Mouse (Mus musculus): ENCODE results near the gene Scrt2. TPM values are rescaled to one million over a fixed set of nuclear protein-coding genes. Genes with fewer than 3 reads are reported as not detected.
"Not testable (repeated sequence)": the region's sequence is repeated elsewhere in the genome, so short reads cannot be mapped to it uniquely, and the experiment has no call there.

The Scrt2 gene
- polyA plus RNA-seq, 1 experiment = 88.8 TPM

DNA sequence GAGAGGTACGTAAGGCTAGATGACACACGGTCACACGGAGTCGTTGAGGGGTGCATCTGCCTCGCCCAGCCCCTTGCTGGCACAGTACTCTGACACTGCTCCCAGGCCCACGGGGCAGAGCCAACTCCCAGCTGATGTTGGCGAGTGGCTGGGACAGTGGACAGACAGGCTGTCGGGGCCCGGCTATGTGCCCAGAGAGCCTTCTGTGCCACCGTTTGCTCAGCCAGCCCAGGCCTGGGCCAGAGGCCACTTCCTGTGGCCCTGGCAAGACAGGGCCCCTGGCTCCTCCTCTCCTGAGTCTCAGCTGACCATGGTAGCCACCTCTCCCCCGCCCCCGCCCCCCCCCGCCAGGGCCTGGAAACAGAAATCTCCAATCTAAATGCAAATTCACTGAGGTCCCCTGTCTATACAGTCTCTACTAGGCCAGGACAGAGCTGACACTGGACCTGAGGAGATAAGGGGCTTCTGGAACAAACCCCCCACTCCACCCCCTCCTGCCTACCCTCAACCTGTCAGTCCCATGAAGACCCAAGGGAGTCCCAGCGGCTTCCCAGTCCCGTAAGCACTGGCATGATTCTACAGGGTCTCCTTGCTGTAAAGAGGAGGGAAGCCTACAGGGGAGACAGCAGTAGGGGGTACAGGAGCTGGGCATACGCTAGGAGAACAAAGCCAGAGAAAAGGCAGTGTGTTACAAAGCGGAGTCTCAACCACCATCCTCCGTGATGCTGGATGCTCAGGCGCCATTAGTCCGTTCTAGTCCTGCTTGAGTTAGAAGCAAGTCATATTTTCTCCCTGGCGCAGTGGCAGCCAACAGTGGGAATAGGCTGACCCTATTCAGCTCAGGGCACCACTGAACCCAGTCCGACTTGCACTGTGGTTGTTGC is 24.7 kb upstream of the Scrt2 start:
- DNase-seq (ENCODE audit: low read depth) = peak; percentile 55
- TF ChIP-seq POLR2A (IDR thresholded peaks at IDR 0.05; ENCODE audit: borderline replicate concordance, extremely low read depth, insufficient read depth, insufficient read length, poor library complexity, severe bottlenecking) = no peak
- TF ChIP-seq CTCF (IDR thresholded peaks at IDR 0.05; ENCODE audit: borderline replicate concordance, extremely low read depth, insufficient read depth, insufficient read length) = no peak

DNA sequence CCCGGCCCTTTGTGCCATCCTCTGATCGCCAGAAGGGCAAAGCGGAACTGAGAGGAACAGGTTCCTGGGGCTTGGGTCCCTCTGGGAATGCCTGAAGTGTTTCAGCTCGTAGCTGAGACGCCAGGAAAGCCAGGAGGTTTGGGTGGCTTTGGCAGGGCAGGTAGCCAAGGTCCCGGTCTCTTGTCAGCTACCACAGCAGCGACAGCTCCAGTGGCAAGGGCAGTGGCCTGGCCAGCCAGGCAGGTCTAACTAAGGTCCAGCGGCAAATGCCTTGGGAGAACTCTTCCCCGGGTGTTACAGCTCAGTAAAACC is 24.1 kb upstream of the Scrt2 start:
- TF ChIP-seq CTCF (IDR thresholded peaks at IDR 0.05; ENCODE audit: borderline replicate concordance, extremely low read depth, insufficient read depth, insufficient read length) (no peak), POLR2A (IDR thresholded peaks at IDR 0.05; ENCODE audit: borderline replicate concordance, extremely low read depth, insufficient read depth, insufficient read length, poor library complexity, severe bottlenecking) (no peak)
- DNase-seq (ENCODE audit: low read depth) = no peak

DNA sequence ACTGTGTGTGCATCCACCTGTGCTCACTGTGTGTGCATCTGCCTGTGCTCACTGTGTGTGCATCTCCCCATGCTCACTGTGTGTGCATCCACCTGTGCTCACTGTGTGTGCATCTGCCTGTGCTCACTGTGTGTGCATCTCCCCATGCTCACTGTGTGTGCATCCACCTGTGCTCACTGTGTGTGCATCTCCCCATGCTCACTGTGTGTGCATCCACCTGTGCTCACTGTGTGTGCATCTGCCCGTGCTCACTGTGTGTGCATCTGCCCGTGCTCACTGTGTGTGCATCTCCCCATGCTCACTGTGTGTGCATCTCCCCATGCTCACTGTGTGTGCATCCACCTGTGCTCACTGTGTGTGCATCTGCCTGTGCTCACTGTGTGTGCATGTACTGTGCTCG is 18.5 kb upstream of the Scrt2 start:
- not testable (repeated sequence) for DNase-seq (ENCODE audit: low read depth)

DNA sequence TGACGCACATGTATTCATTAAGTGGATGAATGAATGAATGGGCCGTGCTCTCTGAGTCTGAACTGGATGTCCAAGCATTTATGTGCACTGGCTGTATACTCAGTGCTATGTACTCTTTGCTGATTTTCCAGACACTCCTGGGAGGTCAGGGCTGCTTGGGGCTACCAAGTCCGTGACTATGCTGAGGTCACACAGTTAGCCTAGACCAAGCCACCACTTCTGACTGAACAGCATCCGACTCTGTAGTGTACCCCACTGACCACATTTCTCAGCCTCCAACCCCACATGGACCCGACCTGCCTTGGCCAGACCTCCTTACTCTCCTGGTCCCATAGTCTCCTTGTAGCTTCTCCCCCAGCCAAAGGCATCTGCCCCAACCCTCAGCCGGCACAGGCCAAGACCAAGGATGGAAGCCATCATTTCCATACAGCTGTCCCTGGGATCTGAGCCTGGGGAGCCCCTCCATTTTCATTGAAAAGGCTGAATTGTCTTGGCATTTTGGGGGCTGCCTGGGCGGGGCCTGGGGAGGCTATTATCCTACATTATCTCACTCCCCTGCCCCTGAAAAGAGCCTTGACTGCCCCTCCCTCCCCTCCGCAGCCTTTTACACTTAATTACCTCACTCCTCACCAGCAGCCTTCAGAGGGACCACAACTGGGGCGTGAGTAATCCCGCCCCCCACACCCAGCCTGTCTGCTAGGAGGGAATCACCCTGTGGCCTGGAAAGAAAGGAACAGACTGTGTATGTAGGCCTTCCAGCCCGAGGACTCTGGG is 12.5 kb upstream of the Scrt2 start:
- TF ChIP-seq CTCF (IDR thresholded peaks at IDR 0.05; ENCODE audit: borderline replicate concordance, extremely low read depth, insufficient read depth, insufficient read length) (no peak), POLR2A (IDR thresholded peaks at IDR 0.05; ENCODE audit: borderline replicate concordance, extremely low read depth, insufficient read depth, insufficient read length, poor library complexity, severe bottlenecking) (no peak)
- peak; percentile 96 for DNase-seq (ENCODE audit: low read depth)

DNA sequence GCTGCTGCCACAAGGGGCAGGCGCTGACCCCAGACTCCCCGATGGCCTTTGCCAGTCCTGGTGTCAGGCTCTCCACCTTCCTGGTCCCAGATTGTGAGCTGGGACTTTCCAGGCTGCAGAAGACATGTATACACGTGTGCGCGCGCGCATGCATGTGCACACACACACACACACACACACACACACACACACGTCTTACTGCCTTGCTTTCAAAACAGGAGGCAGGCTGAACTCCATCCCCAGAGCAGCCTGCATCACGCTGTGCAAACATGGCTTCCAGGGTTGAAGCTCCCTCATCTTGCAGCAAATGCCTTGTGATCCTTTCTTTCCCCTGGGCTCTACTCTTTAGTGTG is 11.9 kb upstream of the Scrt2 start:
- TF ChIP-seq CTCF (IDR thresholded peaks at IDR 0.05; ENCODE audit: borderline replicate concordance, extremely low read depth, insufficient read depth, insufficient read length) (no peak), POLR2A (IDR thresholded peaks at IDR 0.05; ENCODE audit: borderline replicate concordance, extremely low read depth, insufficient read depth, insufficient read length, poor library complexity, severe bottlenecking) (no peak)
- DNase-seq (ENCODE audit: low read depth) = no peak

DNA sequence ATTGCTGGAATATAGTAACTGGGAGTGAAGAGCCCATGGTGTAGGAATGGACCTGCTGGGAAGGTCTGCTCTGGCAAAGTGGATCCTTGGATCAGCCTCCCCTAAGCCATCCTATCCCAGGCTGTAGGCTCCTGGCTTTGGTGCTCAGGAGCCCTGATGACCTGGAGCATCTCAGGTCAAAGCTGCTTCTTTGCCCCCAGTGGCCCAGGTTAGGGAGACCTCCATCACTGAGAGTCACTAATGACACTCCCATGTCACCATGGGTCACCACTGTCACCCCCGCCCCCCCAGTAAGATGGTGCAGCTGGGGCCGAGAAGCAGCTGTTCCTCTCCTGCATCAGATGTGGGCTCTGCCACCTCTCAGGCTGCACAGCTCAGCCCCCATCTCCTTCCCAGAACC is 11.4 kb upstream of the Scrt2 start:
- no peak for DNase-seq (ENCODE audit: low read depth)
- no peak for TF ChIP-seq CTCF (IDR thresholded peaks at IDR 0.05; ENCODE audit: borderline replicate concordance, extremely low read depth, insufficient read depth, insufficient read length)

DNA sequence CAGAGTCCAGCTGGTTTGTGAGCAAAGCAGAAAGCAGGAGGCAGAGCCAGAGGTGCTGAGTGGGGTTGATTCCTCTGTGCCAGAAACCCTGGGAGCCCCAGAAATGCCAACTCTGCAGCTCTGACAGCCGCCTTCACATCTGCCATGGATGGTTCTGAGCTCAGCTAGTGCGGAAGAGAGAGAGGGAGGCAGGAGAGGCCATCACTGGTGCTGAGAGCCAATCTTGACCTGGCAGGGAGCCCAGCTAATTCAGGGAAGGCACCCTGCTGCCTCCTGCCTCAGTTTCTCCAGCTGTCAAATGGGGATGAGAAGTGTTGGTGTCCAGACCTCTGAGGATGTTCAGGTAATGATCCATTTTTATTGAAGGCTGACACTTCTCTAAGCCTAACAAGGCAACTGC is 6.8 kb upstream of the Scrt2 start:
- DNase-seq (ENCODE audit: low read depth) = no peak
- TF ChIP-seq CTCF (IDR thresholded peaks at IDR 0.05; ENCODE audit: borderline replicate concordance, extremely low read depth, insufficient read depth, insufficient read length) = no peak
- TF ChIP-seq POLR2A (IDR thresholded peaks at IDR 0.05; ENCODE audit: borderline replicate concordance, extremely low read depth, insufficient read depth, insufficient read length, poor library complexity, severe bottlenecking) = no peak

DNA sequence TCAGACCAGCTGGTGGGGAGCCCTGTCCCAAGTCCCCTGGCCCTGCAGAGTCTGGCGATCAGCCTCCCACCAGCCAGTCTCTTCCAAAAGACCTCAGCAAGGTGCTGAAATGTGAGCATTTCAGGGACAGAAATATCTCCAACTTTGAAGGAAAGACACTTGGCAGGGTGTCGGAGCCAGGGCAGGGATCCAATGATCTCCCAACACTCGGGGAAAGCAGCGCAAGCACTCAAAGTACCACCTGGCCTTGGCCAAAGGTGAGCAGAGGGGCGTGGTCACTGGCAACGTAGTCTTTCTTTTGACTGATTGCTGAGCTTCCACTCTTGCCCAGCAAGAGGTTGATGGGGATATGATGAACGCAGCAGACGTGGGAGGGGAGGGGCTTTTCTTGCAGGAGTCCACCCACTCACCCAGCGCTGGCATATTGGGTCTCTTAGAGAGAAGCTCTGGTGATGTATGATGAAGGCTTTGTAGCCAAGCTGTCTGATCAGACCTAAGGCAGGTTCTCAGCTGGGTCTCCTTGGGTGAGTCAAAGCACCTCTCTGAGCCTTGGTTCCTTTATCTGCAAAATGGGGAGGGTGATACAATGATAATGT is 5.9 kb upstream of the Scrt2 start:
- no peak for DNase-seq (ENCODE audit: low read depth)
- no peak for TF ChIP-seq CTCF (IDR thresholded peaks at IDR 0.05; ENCODE audit: borderline replicate concordance, extremely low read depth, insufficient read depth, insufficient read length)
- TF ChIP-seq POLR2A (IDR thresholded peaks at IDR 0.05; ENCODE audit: borderline replicate concordance, extremely low read depth, insufficient read depth, insufficient read length, poor library complexity, severe bottlenecking) = no peak

DNA sequence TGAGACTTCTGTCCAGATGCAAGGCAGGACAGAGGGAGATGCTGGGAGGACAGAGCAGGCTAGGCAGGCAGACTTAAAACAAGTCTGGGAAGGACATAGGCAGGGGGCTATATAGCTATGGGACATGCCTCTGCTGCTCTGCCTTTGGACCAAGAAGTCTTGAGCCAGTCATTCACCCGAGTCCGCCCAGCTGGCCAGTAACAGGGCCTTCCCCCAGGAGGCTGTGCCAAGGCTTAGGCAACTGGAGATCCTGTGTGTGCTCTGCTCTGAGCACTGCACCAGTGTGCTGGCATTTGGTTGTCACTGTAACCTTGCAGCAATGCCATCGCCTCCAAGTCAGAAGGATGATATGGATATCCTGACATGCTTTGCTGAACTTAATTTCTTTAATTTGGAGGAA is 4.0 kb upstream of the Scrt2 start:
- TF ChIP-seq CTCF (IDR thresholded peaks at IDR 0.05; ENCODE audit: borderline replicate concordance, extremely low read depth, insufficient read depth, insufficient read length) (no peak), POLR2A (IDR thresholded peaks at IDR 0.05; ENCODE audit: borderline replicate concordance, extremely low read depth, insufficient read depth, insufficient read length, poor library complexity, severe bottlenecking) (no peak)
- no peak for DNase-seq (ENCODE audit: low read depth)

DNA sequence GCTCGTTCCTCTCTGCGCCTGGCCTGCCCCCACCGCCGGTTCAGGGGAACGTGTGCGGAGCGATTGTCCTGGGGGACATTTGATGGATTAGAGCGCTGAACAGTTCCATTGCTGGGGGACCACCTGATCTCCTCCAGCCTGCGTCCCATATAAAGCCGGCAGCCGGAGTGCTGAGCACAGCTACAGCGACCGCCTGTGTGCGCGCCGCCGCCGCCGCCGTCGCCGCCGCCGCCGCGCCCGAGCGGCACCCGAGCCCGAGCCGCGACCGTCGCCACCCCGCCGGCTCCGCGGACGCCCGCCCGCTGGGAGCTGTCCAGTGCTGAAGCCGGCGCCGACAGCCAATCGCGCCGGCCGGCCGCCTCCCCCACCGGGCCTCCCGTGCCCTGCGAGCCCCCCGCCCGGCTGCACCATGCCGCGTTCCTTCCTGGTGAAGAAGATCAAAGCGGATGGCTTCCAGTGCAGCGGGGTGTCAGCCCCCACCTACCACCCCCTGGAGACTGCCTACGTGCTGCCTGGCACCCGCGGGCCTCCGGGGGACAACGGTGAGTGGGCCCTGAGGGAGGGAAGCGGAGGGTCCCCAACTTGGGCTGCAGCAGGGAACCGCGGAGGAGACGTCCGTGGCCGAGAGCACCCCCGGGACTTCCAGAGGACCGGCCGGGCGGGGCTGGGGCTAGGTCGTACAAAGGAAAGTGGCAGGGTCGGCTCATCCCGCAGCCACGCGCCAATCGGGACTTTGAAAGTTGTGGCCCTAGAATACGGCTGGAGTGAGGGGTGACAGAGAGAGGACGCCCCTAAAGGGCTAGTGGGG is 516 bp downstream of the Scrt2 start:
- TF ChIP-seq POLR2A (IDR thresholded peaks at IDR 0.05; ENCODE audit: borderline replicate concordance, extremely low read depth, insufficient read depth, insufficient read length, poor library complexity, severe bottlenecking) = no peak
- no peak for TF ChIP-seq CTCF (IDR thresholded peaks at IDR 0.05; ENCODE audit: borderline replicate concordance, extremely low read depth, insufficient read depth, insufficient read length)
- DNase-seq (ENCODE audit: low read depth) = peak; percentile 92
